Mouse (Mus musculus) E14TG2a.4 (cell line): Measurements from ENCODE around the gene Ghr.

Experiments used
- H3K27me3 ChIP-seq: 2 replicates; pipeline ENCODE4 v1.6.1; 2014; ENCODE audit warnings: low read length, control low read depth; ENCODE audit not compliant: insufficient read depth
- H3K36me3 ChIP-seq: 2 replicates; pipeline ENCODE4 v1.6.1; 2014; ENCODE audit warnings: low read length, control low read depth; ENCODE audit not compliant: insufficient read depth
- H3K4me1 ChIP-seq: replicated peaks from 2 replicates; pipeline ENCODE4 v1.6.1; 2014; ENCODE audit warnings: low read depth, low read length, control low read depth
- H3K4me3 ChIP-seq: replicated peaks from 2 replicates; pipeline ENCODE4 v1.5.1; 2014; ENCODE audit warnings: mild to moderate bottlenecking, low read length
- H3K9me3 ChIP-seq: 2 replicates; pipeline ENCODE4 v1.6.1; 2014; ENCODE audit warnings: low read length, control low read depth
- CTCF ChIP-seq: conservative IDR thresholded peaks from 2 replicates; pipeline ENCODE4 v1.5.1; 2014; ENCODE audit warnings: low read length
- NANOG ChIP-seq: IDR thresholded peaks from 2 replicates; pipeline ENCODE4 v1.6.1; 2014; ENCODE audit warnings: borderline replicate concordance, low read length, mixed read lengths
- POU5F1 ChIP-seq: IDR thresholded peaks from 2 replicates; pipeline ENCODE4 v1.6.1; 2014; ENCODE audit warnings: low read length, borderline replicate concordance

The Ghr gene

GRCm38 (mm10) chr15:3504700-3505099, 78.6 kb downstream of the Ghr start:
- TF ChIP-seq CTCF = no peak
- no peak for TF ChIP-seq POU5F1
- TF ChIP-seq NANOG = no peak
- H3K27me3 ChIP-seq = no peaks in the 10 kb centered on the region
- no peak overlapping the region for H3K4me3 ChIP-seq
- no peaks in the 10 kb centered on the region for H3K9me3 ChIP-seq
- H3K36me3 ChIP-seq = no peaks in the 10 kb centered on the region
- H3K4me1 ChIP-seq = no peaks in the 10 kb centered on the region

GRCm38 (mm10) chr15:3501683-3502082, 81.6 kb downstream of the Ghr start:
- no peak for TF ChIP-seq POU5F1
- H3K27me3 ChIP-seq = no peaks in the 10 kb centered on the region
- no peaks in the 10 kb centered on the region for H3K4me1 ChIP-seq
- no peak overlapping the region for H3K4me3 ChIP-seq
- no peaks in the 10 kb centered on the region for H3K9me3 ChIP-seq
- H3K36me3 ChIP-seq = no peaks in the 10 kb centered on the region

- Histone ChIP-seq H3K4me1 (no peaks in the 10 kb centered on the region), H3K36me3 (no peaks in the 10 kb centered on the region), H3K27me3 (no peaks in the 10 kb centered on the region), H3K4me3 (no peak overlapping the region), H3K9me3 (no peaks in the 10 kb centered on the region)
- TF ChIP-seq CTCF (no peak), POU5F1 (no peak)
These were observed 84.3 kb downstream of the Ghr start for GRCm38 (mm10) chr15:3499020-3499419.

- Histone ChIP-seq H3K36me3 (no peaks in the 10 kb centered on the region), H3K4me3 (no peak overlapping the region), H3K27me3 (no peaks in the 10 kb centered on the region), H3K4me1 (no peaks in the 10 kb centered on the region), H3K9me3 (no peaks in the 10 kb centered on the region)
- TF ChIP-seq CTCF (peak; percentile 29), POU5F1 (no peak)
These were observed 85.2 kb downstream of the Ghr start for GRCm38 (mm10) chr15:3497946-3498580.

- Histone ChIP-seq H3K4me3 (no peak overlapping the region), H3K9me3 (no peaks in the 10 kb centered on the region), H3K36me3 (no peaks in the 10 kb centered on the region), H3K4me1 (no peaks in the 10 kb centered on the region), H3K27me3 (no peaks in the 10 kb centered on the region)
- TF ChIP-seq NANOG = no peak
- TF ChIP-seq CTCF = no peak
- no peak for TF ChIP-seq POU5F1
These were observed 92.4 kb downstream of the Ghr start for GRCm38 (mm10) chr15:3490868-3491267.

- Histone ChIP-seq H3K36me3 (no peaks in the 10 kb centered on the region), H3K4me1 (no peaks in the 10 kb centered on the region), H3K27me3 (no peaks in the 10 kb centered on the region), H3K9me3 (no peaks in the 10 kb centered on the region), H3K4me3 (no peak overlapping the region)
- TF ChIP-seq POU5F1 (no peak), NANOG (no peak), CTCF (no peak)
These were observed 93.3 kb downstream of the Ghr start for GRCm38 (mm10) chr15:3490011-3490410.

- no peaks in the 10 kb centered on the region for H3K27me3 ChIP-seq
- H3K4me1 ChIP-seq = no peaks in the 10 kb centered on the region
- TF ChIP-seq NANOG = no peak
- no peak for TF ChIP-seq POU5F1
- TF ChIP-seq CTCF = no peak
- H3K9me3 ChIP-seq = no peaks in the 10 kb centered on the region
- no peak overlapping the region for H3K4me3 ChIP-seq
- H3K36me3 ChIP-seq = no peaks in the 10 kb centered on the region
These were observed 94.1 kb downstream of the Ghr start for GRCm38 (mm10) chr15:3489180-3489579.

- Histone ChIP-seq H3K36me3 (no peaks in the 10 kb centered on the region), H3K4me3 (no peak overlapping the region), H3K27me3 (no peaks in the 10 kb centered on the region), H3K4me1 (no peaks in the 10 kb centered on the region), H3K9me3 (no peaks in the 10 kb centered on the region)
- TF ChIP-seq NANOG (no peak), CTCF (no peak), POU5F1 (no peak)
These were observed 94.7 kb downstream of the Ghr start for GRCm38 (mm10) chr15:3488601-3489000.

GRCm38 (mm10) chr15:3486691-3487090, 96.6 kb downstream of the Ghr start:
- H3K27me3 ChIP-seq = no peaks in the 10 kb centered on the region
- H3K4me3 ChIP-seq = no peak overlapping the region
- H3K4me1 ChIP-seq = no peaks in the 10 kb centered on the region
- no peaks in the 10 kb centered on the region for H3K9me3 ChIP-seq
- no peaks in the 10 kb centered on the region for H3K36me3 ChIP-seq
- no peak for TF ChIP-seq POU5F1
- no peak for TF ChIP-seq CTCF
- TF ChIP-seq NANOG = no peak
